Mouse (Mus musculus) large intestine, adult 2 months (tissue): ENCODE results near the gene Trpm4. TPM values are rescaled to one million over a fixed set of nuclear protein-coding genes. Genes with fewer than 3 reads are reported as not detected.
"Not testable (repeated sequence)": the region's sequence is repeated elsewhere in the genome, so short reads cannot be mapped to it uniquely, and the experiment has no call there.

Source experiments
- DNase-seq: peaks from one replicate; pipeline ENCODE4 v3.0.0-alpha.2; 2012; ENCODE audit warnings: low read depth, low spot score
- WGBS: fragments of 180-500 bp; shearing (Covaris S2); methylation state at CpG from one replicate; pipeline ENCODE4 v1.1.7; 2018; 5-methylcytosine and 5-hydroxymethylcytosine counted together
- polyA plus RNA-seq: library from polyadenylated mRNA; depleted of rRNA; stranded (reverse); fragments of >200 nt; gene quantifications from 2 replicates; pipeline ENCODE4 v1.2.3, GENCODE M21; 2012; rRNA removed

Trpm4 gene
- 182 and 185 TPM in 2 replicates for polyA plus RNA-seq

GRCm38 (mm10) chr7:45333431-45333982, at the start of gene Trpm4:
Gene Trpm4, minus strand, starts transcription at chr7:45333780.
- WGBS = under 1% methylated on average over 38 of the region's 38 CpGs
- no peak for DNase-seq

- DNase-seq = no peak
- 86% methylated on average over 1 of the region's 1 CpGs for WGBS
Measured at GRCm38 (mm10) chr7:45376057-45376456, 42.5 kb upstream of the Trpm4 start.

GRCm38 (mm10) chr7:45374620-45375019, 41.0 kb upstream of the Trpm4 start:
- no peak for DNase-seq
- WGBS = 84% methylated on average over 8 of the region's 8 CpGs

GRCm38 (mm10) chr7:45372371-45372770, 38.8 kb upstream of the Trpm4 start:
- WGBS = 68% methylated on average over 5 of the region's 5 CpGs
- no peak for DNase-seq

- peak; percentile 58 for DNase-seq
- WGBS = 9% methylated on average over 28 of the region's 28 CpGs
Measured at GRCm38 (mm10) chr7:45370475-45371311, 37.1 kb upstream of the Trpm4 start, which contains the start of gene Lin7b. Gene Lin7b, minus strand, starts transcription at chr7:45370583.

GRCm38 (mm10) chr7:45369836-45370474, 36.4 kb upstream of the Trpm4 start:
- no peak for DNase-seq
- 6% methylated on average over 52 of the region's 52 CpGs for WGBS

- WGBS = 80% methylated on average over 16 of the region's 16 CpGs
- DNase-seq = no peak
Measured at GRCm38 (mm10) chr7:45369022-45369745, 35.6 kb upstream of the Trpm4 start.

GRCm38 (mm10) chr7:45368178-45368577, 34.6 kb upstream of the Trpm4 start:
- 91% methylated on average over 15 of the region's 15 CpGs for WGBS
- no peak for DNase-seq

- peak; percentile 55 for DNase-seq
- WGBS = under 1% methylated on average over 70 of the region's 70 CpGs
Measured at GRCm38 (mm10) chr7:45367020-45367880, 33.7 kb upstream of the Trpm4 start.

GRCm38 (mm10) chr7:45366652-45367019, 33.1 kb upstream of the Trpm4 start, which contains the start of gene Ppfia3:
Gene Ppfia3, minus strand, starts transcription at chr7:45367019.
- 0% methylated on average over 17 of the region's 26 CpGs for WGBS
- DNase-seq = no peak

- WGBS = 7% methylated on average over 35 of the region's 35 CpGs
- DNase-seq = no peak
Measured at GRCm38 (mm10) chr7:45365742-45366651, 32.4 kb upstream of the Trpm4 start.

- WGBS = 76% methylated on average over 2 of the region's 2 CpGs
Measured at GRCm38 (mm10) chr7:45363983-45364382, 30.4 kb upstream of the Trpm4 start.

GRCm38 (mm10) chr7:45362801-45363200, 29.2 kb upstream of the Trpm4 start:
- 3% methylated on average over 13 of the region's 13 CpGs for WGBS
- peak; percentile 59 for DNase-seq

More at GRCm38 (mm10) chr7:45363983-45364382, 30.4 kb upstream of the Trpm4 start:
- no peak for DNase-seq

GRCm38 (mm10) chr7:45361243-45361804, 27.7 kb upstream of the Trpm4 start:
- WGBS = 1% methylated on average over 43 of the region's 43 CpGs
- DNase-seq = peak; percentile 19

- WGBS = 40% methylated on average over 18 of the region's 18 CpGs
- no peak for DNase-seq
Measured at GRCm38 (mm10) chr7:45360404-45361125, 27.0 kb upstream of the Trpm4 start.

GRCm38 (mm10) chr7:45359081-45359480, 25.5 kb upstream of the Trpm4 start:
- WGBS = 61% methylated on average over 10 of the region's 11 CpGs
- not testable (repeated sequence) for DNase-seq

- WGBS = 41% methylated on average over 13 of the region's 13 CpGs
- DNase-seq = no peak
Measured at GRCm38 (mm10) chr7:45356087-45356486, 22.5 kb upstream of the Trpm4 start.
